Mouse (Mus musculus): ENCODE measurements around the gene Parvb. TPM values are rescaled to one million over a fixed set of nuclear protein-coding genes. Genes with fewer than 3 reads are reported as not detected.

Parvb gene
- polyA plus RNA-seq (2014; fragmentation: Illumina TruSeq; extraction: RNeasy Lipid Tissue Mini Kit (QIAGEN cat#74804); ENCODE audit: low replicate concordance) = 0.63 TPM

DNA sequence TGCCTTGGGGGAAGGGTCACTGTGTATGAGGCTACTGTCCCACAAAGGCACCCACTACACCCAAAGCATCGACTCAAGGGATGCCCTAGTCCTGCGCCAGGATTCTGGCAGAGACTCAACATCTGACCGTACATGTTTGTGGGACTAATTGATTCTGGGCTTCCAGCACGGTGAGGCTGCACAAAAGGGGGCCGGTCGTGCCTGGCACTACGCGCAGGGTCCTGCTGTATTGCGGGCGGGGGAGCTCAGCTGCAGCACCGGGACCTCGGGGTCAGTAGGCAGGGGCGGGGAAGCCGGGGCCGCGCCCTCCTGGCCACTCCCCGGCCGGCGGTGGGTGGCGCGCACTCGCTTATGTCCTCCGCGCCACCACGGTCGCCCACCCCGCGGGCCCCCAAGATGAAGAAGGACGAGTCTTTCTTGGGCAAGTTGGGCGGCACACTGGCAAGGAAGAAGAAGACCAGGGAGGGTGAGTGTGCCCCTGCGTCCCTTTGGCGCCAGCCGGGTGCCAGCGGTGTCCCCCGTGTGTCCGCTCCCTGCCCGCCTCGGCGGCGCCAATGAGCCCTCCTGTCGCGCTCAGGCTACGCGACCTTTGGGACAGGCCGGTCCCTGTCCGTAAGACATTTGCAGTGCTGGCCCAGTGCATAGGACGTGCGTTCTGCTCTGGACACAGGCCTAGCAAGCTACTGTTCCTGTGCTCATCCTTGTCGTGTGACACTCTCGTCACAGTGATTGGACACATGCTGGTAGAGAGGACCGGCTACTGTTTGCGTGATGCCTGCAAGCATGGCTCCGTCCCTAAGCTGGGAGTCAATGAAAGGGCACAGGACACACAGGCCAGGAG is at the start of gene Parvb:
Gene Parvb, plus strand, starts transcription at position 323 of the 841 bp plus-strand sequence.

GRCm38 (mm10) chr15:84192058-84192791 is 39.6 kb upstream of the Parvb start, which contains the start of gene Samm50:
Gene Samm50 (plus strand): TSS chr15:84192241.

DNA sequence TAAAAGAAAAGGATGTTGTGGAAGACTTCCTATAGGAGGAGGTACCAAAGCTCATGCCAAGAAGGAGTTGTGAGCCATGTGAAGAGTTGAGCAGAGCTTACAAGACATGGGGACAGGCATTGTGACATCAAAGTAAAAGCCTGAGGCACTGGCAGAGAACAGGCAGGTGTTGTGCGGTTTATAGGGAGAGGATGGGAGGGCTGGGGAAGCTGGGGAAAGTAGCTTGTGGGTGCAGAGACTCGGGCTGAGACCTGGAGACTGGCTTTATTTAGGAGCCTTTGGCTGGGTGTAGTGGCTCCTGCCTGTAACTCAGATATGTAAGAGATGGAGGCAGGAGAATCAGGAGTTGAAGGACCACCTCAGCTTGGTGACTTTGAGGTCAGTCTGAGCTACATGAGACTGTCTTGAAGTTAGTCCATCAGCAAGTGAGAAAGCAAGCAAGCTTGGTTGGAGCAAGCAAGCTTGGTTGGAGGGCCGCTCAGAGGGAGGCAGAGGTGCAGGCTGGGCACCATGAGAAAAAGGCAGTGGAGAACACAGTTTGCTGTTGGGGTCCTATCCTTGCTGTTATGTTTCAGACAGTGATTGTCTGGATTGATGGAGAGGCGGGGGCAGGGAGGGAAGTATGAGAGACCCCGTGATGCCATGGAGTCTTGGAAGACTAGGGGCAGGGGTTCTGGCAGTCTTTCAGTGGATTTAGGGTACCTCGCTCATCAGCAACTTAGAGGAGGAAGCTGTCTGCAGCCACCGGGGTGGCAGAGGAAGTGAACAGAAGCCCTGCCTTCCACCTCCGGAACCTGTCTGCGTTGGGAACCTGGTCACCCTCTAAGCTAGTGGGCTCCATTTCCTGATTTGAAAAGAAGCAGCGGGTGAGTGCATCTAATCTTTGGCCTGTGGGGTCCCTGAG is 92.4 kb downstream of the Parvb start, which contains the start of gene Parvg:
Gene Parvg, plus strand, starts transcription at position 61 of the 904 bp plus-strand sequence.

Other genes with a start within 250 kb of the Parvb start
- not detected for gene Efcab6, start 166.7 kb upstream of the Parvb start, polyA plus RNA-seq (2014; fragmentation: Illumina TruSeq; extraction: RNeasy Lipid Tissue Mini Kit (QIAGEN cat#74804); ENCODE audit: low replicate concordance)
- 0.30 TPM for gene Sult4a1, start 126.3 kb upstream of the Parvb start, polyA plus RNA-seq (2014; fragmentation: Illumina TruSeq; extraction: RNeasy Lipid Tissue Mini Kit (QIAGEN cat#74804); ENCODE audit: low replicate concordance)
- gene Pnpla5, start 108.9 kb upstream of the Parvb start, polyA plus RNA-seq (2014; fragmentation: Illumina TruSeq; extraction: RNeasy Lipid Tissue Mini Kit (QIAGEN cat#74804); ENCODE audit: low replicate concordance) = not detected
- not detected for gene Pnpla3, start 64.2 kb upstream of the Parvb start, polyA plus RNA-seq (2014; fragmentation: Illumina TruSeq; extraction: RNeasy Lipid Tissue Mini Kit (QIAGEN cat#74804); ENCODE audit: low replicate concordance)
- gene Samm50, start 39.8 kb upstream of the Parvb start, polyA plus RNA-seq (2014; fragmentation: Illumina TruSeq; extraction: RNeasy Lipid Tissue Mini Kit (QIAGEN cat#74804); ENCODE audit: low replicate concordance) = 33.3 TPM
- gene Parvg, start 92.0 kb downstream of the Parvb start, polyA plus RNA-seq (2014; fragmentation: Illumina TruSeq; extraction: RNeasy Lipid Tissue Mini Kit (QIAGEN cat#74804); ENCODE audit: low replicate concordance) = not detected
- gene Shisal1, start 215.1 kb downstream of the Parvb start, polyA plus RNA-seq (2014; fragmentation: Illumina TruSeq; extraction: RNeasy Lipid Tissue Mini Kit (QIAGEN cat#74804); ENCODE audit: low replicate concordance) = 1.3 TPM

Data from small intestine, adult 10 weeks (tissue).